Mouse (Mus musculus): ENCODE results near the gene Plod3.
A peak's percentile ranks its signal among the peaks of the same experiment; 100 is the strongest.

- peak; percentile 70; the same call in 1 of the 2 replicates for TF ChIP-seq POLR2A (IDR thresholded peaks at IDR 0.05; ENCODE audit: borderline replicate concordance, insufficient read depth, low read length)
- TF ChIP-seq CTCF (IDR thresholded peaks at IDR 0.05; ENCODE audit: borderline replicate concordance, insufficient read depth, low read depth, low read length) = no peak
Measured at GRCm38 (mm10) chr5:136953015-136953414, 33.8 kb upstream of the Plod3 start, which contains the start of gene Fis1.
